Mouse (Mus musculus) heart, embryonic 16.5 days (tissue): ENCODE results near the gene Hnrnpul1. TPM values are rescaled to one million over a fixed set of nuclear protein-coding genes. Genes with fewer than 3 reads are reported as not detected.
"Not testable (repeated sequence)": the region's sequence is repeated elsewhere in the genome, so short reads cannot be mapped to it uniquely, and the experiment has no call there.

Source experiments
- ATAC-seq: fragments of 200-750 bp; cut with Nextera tagmentation; replicated peaks from 2 replicates; pipeline ENCODE4 v1.8.0; 2017; ENCODE audit warnings: moderate number of reproducible peaks; ENCODE audit not compliant: insufficient read depth, low FRiP score; ENCODE audit errors: extremely low read depth
- H3K27ac ChIP-seq: fragments of 300-500 bp; sonication (generic); 2 replicates; pipeline ENCODE4 v1.5.1; 2014; ENCODE audit warnings: mild to moderate bottlenecking, low read length, control low read depth, moderate library complexity
- H3K27me3 ChIP-seq: fragments of 300-500 bp; sonication (generic); 2 replicates; pipeline ENCODE4 v1.6.1; 2014; ENCODE audit warnings: low read length, mixed read lengths; ENCODE audit not compliant: control insufficient read depth, insufficient read depth
- H3K36me3 ChIP-seq: fragments of 300-500 bp; sonication (generic); 2 replicates; pipeline ENCODE4 v1.6.1; 2014; ENCODE audit not compliant: control insufficient read depth, insufficient read depth
- H3K4me1 ChIP-seq: fragments of 300-500 bp; sonication (generic); 2 replicates; pipeline ENCODE4 v1.6.1; 2014; ENCODE audit warnings: low read length, mixed read lengths; ENCODE audit not compliant: control insufficient read depth, insufficient read depth
- H3K4me2 ChIP-seq: fragments of 300-500 bp; sonication (generic); 2 replicates; pipeline ENCODE4 v1.6.1; 2014; ENCODE audit warnings: low read depth, mild to moderate bottlenecking, control low read depth, low read length
- H3K4me3 ChIP-seq: fragments of 300-500 bp; sonication (generic); 2 replicates; pipeline ENCODE4 v1.5.1; 2014; ENCODE audit warnings: mild to moderate bottlenecking, control low read depth, low read length
- H3K9ac ChIP-seq: fragments of 300-500 bp; sonication (generic); 2 replicates; pipeline ENCODE4 v1.6.1; 2014; ENCODE audit warnings: low read length, control low read depth
- H3K9me3 ChIP-seq: fragments of 300-500 bp; sonication (generic); replicated peaks from 2 replicates; pipeline ENCODE4 v1.6.1; 2016; ENCODE audit warnings: low read length; ENCODE audit not compliant: control insufficient read depth
- WGBS: fragments of 180-500 bp; shearing (Covaris S2); extraction: QIAGEN DNeasy Blood & Tissue Kit; methylation state at CpG from one replicate; pipeline ENCODE4 v1.1.7; 2014; 5-methylcytosine and 5-hydroxymethylcytosine counted together
- polyA plus RNA-seq: library from polyadenylated mRNA; unstranded; fragments of >200 nt; fragmentation: Nextera tagmentation; extraction: Ambion mirVana; gene quantifications from 2 replicates; pipeline ENCODE4 v1.2.1, GENCODE M21; 2015

Hnrnpul1 gene
- polyA plus RNA-seq, 1 experiment from 2014 or later: 34.4 TPM

GRCm38 (mm10) chr7:25792966-25793365, 38.4 kb upstream of the Hnrnpul1 start:
- H3K4me1 ChIP-seq, H3K4me2 ChIP-seq, H3K9ac ChIP-seq, H3K27ac ChIP-seq, ATAC-seq, H3K4me3 ChIP-seq, H3K9me3 ChIP-seq, H3K36me3 ChIP-seq, H3K27me3 ChIP-seq: not testable (repeated sequence)
- 56% methylated on average over 9 of the region's 9 CpGs for WGBS

- 60% methylated on average over 8 of the region's 8 CpGs for WGBS
- no peak overlapping the region for H3K4me3 ChIP-seq
- H3K4me2 ChIP-seq: no peak overlapping the region
- H3K36me3 ChIP-seq: no peaks in the 10 kb centered on the region
- H3K27ac ChIP-seq: no peak overlapping the region
- H3K9me3 ChIP-seq: no peaks in the 10 kb centered on the region
- no peak for ATAC-seq
- H3K9ac ChIP-seq: no peak overlapping the region
- no peaks in the 10 kb centered on the region for H3K27me3 ChIP-seq
- peaks cover 15% of the 10 kb centered on the region for H3K4me1 ChIP-seq
Measured at GRCm38 (mm10) chr7:25790615-25791014, 36.1 kb upstream of the Hnrnpul1 start.

DNA sequence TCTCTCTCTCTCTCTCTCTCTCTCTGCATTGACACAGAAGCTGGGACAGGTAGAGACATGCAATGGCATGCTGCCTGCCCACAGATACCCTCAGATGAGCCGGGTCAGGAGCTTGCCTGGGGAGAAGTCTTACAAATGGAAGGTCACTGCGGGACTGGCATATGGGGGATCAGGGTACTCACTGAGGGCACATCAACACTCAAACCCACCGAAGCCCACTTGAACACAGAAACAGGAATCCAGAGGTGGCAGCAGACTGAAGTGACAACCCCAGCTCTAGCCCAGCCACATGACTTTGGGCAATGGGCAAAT, 34.5 kb upstream of the Hnrnpul1 start:
- Histone ChIP-seq H3K27ac (no peak overlapping the region), H3K27me3 (no peaks in the 10 kb centered on the region), H3K36me3 (no peaks in the 10 kb centered on the region), H3K4me1 (peaks cover 15% of the 10 kb centered on the region), H3K9ac (no peak overlapping the region), H3K4me2 (peak overlapping the region; percentile 78), H3K4me3 (peak overlapping the region; percentile 13; the same call in 1 of the 2 replicates), H3K9me3 (no peaks in the 10 kb centered on the region)
- ATAC-seq: no peak
- WGBS: 22% methylated on average over 3 of the region's 3 CpGs

DNA sequence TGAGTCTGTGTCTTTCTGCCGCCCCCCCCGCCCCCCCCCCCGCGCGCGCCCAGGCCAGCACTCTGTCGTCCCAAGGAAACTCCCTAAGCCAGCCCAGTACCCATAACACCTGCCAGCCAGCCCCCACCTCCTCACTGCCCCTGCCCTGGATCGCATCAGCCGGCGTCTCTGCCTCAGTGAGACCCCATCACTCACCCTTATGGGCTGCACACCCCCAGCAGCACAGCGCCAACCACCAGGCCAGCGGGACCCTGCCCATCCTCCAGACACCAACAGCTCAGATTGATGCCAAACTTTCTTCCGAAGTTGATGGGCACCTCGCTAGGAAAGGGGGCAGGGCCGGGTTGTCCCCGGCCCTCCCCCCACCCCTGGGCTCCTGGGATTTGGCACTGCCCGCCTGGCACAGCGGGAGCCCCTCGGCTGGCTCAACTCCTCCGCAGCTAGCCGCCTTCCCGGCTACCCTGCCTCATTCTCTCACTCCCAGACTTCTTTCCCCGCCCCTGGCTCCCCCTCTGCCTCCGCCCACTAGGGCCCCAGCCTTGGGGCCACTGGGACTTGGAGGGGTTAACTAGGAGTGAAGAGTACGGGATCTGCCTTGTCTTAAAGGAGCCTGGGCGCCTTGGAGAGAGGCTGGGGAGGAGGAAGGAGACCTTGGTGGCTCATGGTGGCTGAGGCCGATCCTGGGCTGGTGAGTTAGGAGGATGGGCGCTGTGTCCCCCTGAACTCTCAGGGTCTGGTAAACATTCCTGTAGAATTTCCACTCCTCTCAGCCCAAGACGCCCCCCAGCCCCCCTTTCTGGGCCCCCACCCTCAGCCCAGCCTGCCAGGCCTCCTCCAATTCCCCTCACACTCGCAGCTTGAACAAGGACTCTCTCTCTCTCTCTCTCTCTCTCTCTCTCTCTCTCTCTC, 33.9 kb upstream of the Hnrnpul1 start, which contains the start of gene Axl:
Gene Axl (minus strand): TSS at position 486 of the 909 bp plus-strand sequence.
- peaks cover 15% of the 10 kb centered on the region for H3K4me1 ChIP-seq
- WGBS: 1% methylated on average over 30 of the region's 30 CpGs
- peak within 1 kb of the TSS; percentile 74 for H3K9ac ChIP-seq
- peak; percentile 76 for ATAC-seq
- H3K9me3 ChIP-seq: no peaks in the 10 kb centered on the region
- no peaks in the 10 kb centered on the region for H3K36me3 ChIP-seq
- H3K4me2 ChIP-seq: peak within 1 kb of the TSS; percentile 78
- H3K27ac ChIP-seq: peak within 1 kb of the TSS; percentile 51; the same call in 1 of the 2 replicates
- H3K4me3 ChIP-seq: peak within 1 kb of the TSS; percentile 62
- no peaks in the 10 kb centered on the region for H3K27me3 ChIP-seq

GRCm38 (mm10) chr7:25787456-25788219, 33.1 kb upstream of the Hnrnpul1 start:
- H3K27me3 ChIP-seq: no peaks in the 10 kb centered on the region
- H3K9me3 ChIP-seq: no peaks in the 10 kb centered on the region
- peak overlapping the region; percentile 62 for H3K4me3 ChIP-seq
- H3K9ac ChIP-seq: peak overlapping the region; percentile 74
- H3K36me3 ChIP-seq: no peaks in the 10 kb centered on the region
- peaks cover 15% of the 10 kb centered on the region for H3K4me1 ChIP-seq
- H3K4me2 ChIP-seq: peak overlapping the region; percentile 78
- ATAC-seq: no peak
- WGBS: 15% methylated on average over 9 of the region's 9 CpGs
- peak overlapping the region; percentile 51; the same call in 1 of the 2 replicates for H3K27ac ChIP-seq

- Histone ChIP-seq H3K4me1 (peaks cover 18% of the 10 kb centered on the region), H3K36me3 (no peaks in the 10 kb centered on the region), H3K4me2 (peak overlapping the region; percentile 78), H3K9ac (peak overlapping the region; percentile 54; the same call in 1 of the 2 replicates), H3K4me3 (peak overlapping the region; percentile 62; the same call in 1 of the 2 replicates), H3K27me3 (no peaks in the 10 kb centered on the region), H3K27ac (no peak overlapping the region), H3K9me3 (no peaks in the 10 kb centered on the region)
- no peak for ATAC-seq
- WGBS: 36% methylated on average over 4 of the region's 4 CpGs
Measured at GRCm38 (mm10) chr7:25786974-25787373, 32.4 kb upstream of the Hnrnpul1 start.

DNA sequence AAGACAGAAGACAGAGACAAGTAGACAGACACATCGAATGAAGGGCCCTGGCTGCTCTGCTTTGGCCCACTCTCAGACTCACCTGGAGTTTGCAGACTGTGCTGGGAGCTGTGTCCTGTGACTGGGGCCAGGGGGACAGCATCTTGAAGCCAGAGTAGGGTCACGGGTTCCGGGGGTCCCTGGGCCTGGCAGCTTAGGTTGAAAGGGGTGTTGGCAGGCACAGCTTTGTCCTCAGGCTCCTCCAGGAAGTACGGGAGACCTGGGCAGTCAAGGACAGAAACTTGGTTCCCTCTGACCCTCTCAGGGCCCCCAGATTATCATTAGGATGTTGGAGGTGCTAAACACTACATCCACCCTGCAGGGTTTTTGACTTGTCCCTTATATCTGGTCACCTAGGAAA, 31.2 kb upstream of the Hnrnpul1 start:
- 63% methylated on average over 4 of the region's 4 CpGs for WGBS
- Histone ChIP-seq H3K4me3 (no peak overlapping the region), H3K27ac (no peak overlapping the region), H3K4me2 (no peak overlapping the region), H3K36me3 (no peaks in the 10 kb centered on the region), H3K4me1 (peaks cover 30% of the 10 kb centered on the region), H3K9me3 (no peaks in the 10 kb centered on the region), H3K27me3 (no peaks in the 10 kb centered on the region), H3K9ac (no peak overlapping the region)
- no peak for ATAC-seq

GRCm38 (mm10) chr7:25784808-25785207, 30.3 kb upstream of the Hnrnpul1 start:
- ATAC-seq: no peak
- Histone ChIP-seq H3K27ac (no peak overlapping the region), H3K36me3 (no peaks in the 10 kb centered on the region), H3K9ac (no peak overlapping the region), H3K4me1 (peaks cover 30% of the 10 kb centered on the region), H3K27me3 (no peaks in the 10 kb centered on the region), H3K9me3 (no peaks in the 10 kb centered on the region), H3K4me2 (no peak overlapping the region), H3K4me3 (no peak overlapping the region)
- 40% methylated on average over 1 of the region's 1 CpGs for WGBS

DNA sequence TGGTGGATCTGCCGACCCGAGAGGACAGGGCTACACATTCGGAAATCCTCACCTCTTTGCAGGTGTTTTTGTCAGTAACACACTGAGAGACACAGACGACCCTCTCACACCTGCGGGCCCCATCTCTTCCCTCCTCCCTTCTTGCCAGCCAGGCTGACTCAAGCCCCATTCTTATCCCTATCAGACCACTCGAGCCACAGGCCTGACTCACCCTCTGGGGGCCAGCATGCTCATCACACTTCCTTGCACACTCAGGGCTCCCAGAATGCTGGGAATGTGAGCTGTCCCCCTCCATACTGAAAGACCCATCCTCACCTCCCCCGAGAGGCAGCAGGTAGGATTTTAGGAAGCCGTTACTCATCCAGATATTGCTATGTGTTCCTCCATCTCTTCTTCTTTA, 29.2 kb upstream of the Hnrnpul1 start:
- WGBS: 37% methylated on average over 8 of the region's 8 CpGs
- Histone ChIP-seq H3K27me3 (no peaks in the 10 kb centered on the region), H3K9ac (no peak overlapping the region), H3K27ac (no peak overlapping the region), H3K36me3 (no peaks in the 10 kb centered on the region), H3K9me3 (no peaks in the 10 kb centered on the region), H3K4me1 (peaks cover 30% of the 10 kb centered on the region), H3K4me2 (no peak overlapping the region), H3K4me3 (no peak overlapping the region)
- ATAC-seq: no peak
